Mouse (Mus musculus) intestine, postnatal 0 days (tissue): ENCODE data around the gene Nek11. TPM values are rescaled to one million over a fixed set of nuclear protein-coding genes. Genes with fewer than 3 reads are reported as not detected.

ENCODE experiments used
- ATAC-seq: fragments of 200-750 bp; cut with Nextera tagmentation; 2 replicates; pipeline ENCODE4 v1.8.0; 2017; ENCODE audit warnings: mild to moderate bottlenecking, moderate TSS enrichment, moderate library complexity
- H3K27ac ChIP-seq: fragments of 300-500 bp; sonication (generic); 2 replicates; pipeline ENCODE4 v1.5.1; 2014; ENCODE audit warnings: mild to moderate bottlenecking, low read depth, low read length, moderate library complexity
- H3K27me3 ChIP-seq: fragments of 300-500 bp; sonication (generic); replicated peaks from 2 replicates; pipeline ENCODE4 v1.6.1; 2014; ENCODE audit warnings: low read length, mixed read lengths; ENCODE audit not compliant: control insufficient read depth, insufficient read depth
- H3K36me3 ChIP-seq: fragments of 300-500 bp; sonication (generic); 2 replicates; pipeline ENCODE4 v1.6.1; 2014; ENCODE audit warnings: mild to moderate bottlenecking, moderate library complexity; ENCODE audit not compliant: control insufficient read depth, insufficient read depth
- H3K4me1 ChIP-seq: fragments of 300-500 bp; sonication (generic); replicated peaks from 2 replicates; pipeline ENCODE4 v1.6.1; 2014; ENCODE audit warnings: antibody characterized with exemption, low read length, mixed read lengths; ENCODE audit not compliant: control insufficient read depth, insufficient read depth
- H3K4me2 ChIP-seq: fragments of 300-500 bp; sonication (generic); replicated peaks from 2 replicates; pipeline ENCODE4 v1.6.1; 2014; ENCODE audit warnings: low read depth, mild to moderate bottlenecking, moderate library complexity
- H3K4me3 ChIP-seq: fragments of 300-500 bp; sonication (generic); 2 replicates; pipeline ENCODE4 v1.5.1; 2014; ENCODE audit warnings: low read depth, low read length
- H3K9ac ChIP-seq: fragments of 300-500 bp; sonication (generic); 2 replicates; pipeline ENCODE4 v1.6.1; 2014; ENCODE audit warnings: mild to moderate bottlenecking, low read depth, low read length
- H3K9me3 ChIP-seq: fragments of 300-500 bp; sonication (generic); 2 replicates; pipeline ENCODE4 v1.6.1; 2016; ENCODE audit warnings: mixed run types; ENCODE audit not compliant: control insufficient read depth
- CTCF ChIP-seq: sonication (generic); IDR thresholded peaks from 2 replicates; pipeline ENCODE4 v1.5.1; 2016; ENCODE audit warnings: low read depth, mild to moderate bottlenecking, control low read depth, antibody characterized with exemption, moderate library complexity
- WGBS: fragments of 180-500 bp; shearing (Covaris S2); extraction: QIAGEN DNeasy Blood & Tissue Kit; methylation state at CpG from one replicate; pipeline ENCODE4 v1.1.7; 2014; 5-methylcytosine and 5-hydroxymethylcytosine counted together
- polyA plus RNA-seq: library from polyadenylated mRNA; unstranded; fragments of >200 nt; fragmentation: Nextera tagmentation; extraction: Ambion mirVana; gene quantifications from 2 replicates; pipeline ENCODE4 v1.2.1, GENCODE M21; 2015

Nek11 gene
- polyA plus RNA-seq, 1 experiment from 2014 or later = 0.08 TPM

GRCm38 (mm10) chr9:105366199-105366598 is 29.1 kb downstream of the Nek11 start:
- no peak overlapping the region for H3K4me3 ChIP-seq
- WGBS = 90% methylated on average over 4 of the region's 4 CpGs
- no peaks in the 10 kb centered on the region for H3K4me1 ChIP-seq
- H3K27me3 ChIP-seq = no peaks in the 10 kb centered on the region
- H3K9ac ChIP-seq = no peak overlapping the region
- TF ChIP-seq CTCF = no peak
- no peaks in the 10 kb centered on the region for H3K9me3 ChIP-seq
- no peak for ATAC-seq
- H3K36me3 ChIP-seq = no peaks in the 10 kb centered on the region
- H3K4me2 ChIP-seq = no peak overlapping the region
- no peak overlapping the region for H3K27ac ChIP-seq

GRCm38 (mm10) chr9:105363520-105364231 is 31.6 kb downstream of the Nek11 start:
- Histone ChIP-seq H3K4me2 (no peak overlapping the region), H3K9me3 (no peaks in the 10 kb centered on the region), H3K27ac (no peak overlapping the region), H3K27me3 (no peaks in the 10 kb centered on the region), H3K36me3 (no peaks in the 10 kb centered on the region), H3K4me3 (no peak overlapping the region), H3K4me1 (no peaks in the 10 kb centered on the region), H3K9ac (no peak overlapping the region)
- 82% methylated on average over 5 of the region's 5 CpGs for WGBS
- no peak for ATAC-seq
- TF ChIP-seq CTCF = no peak

- no peak for TF ChIP-seq CTCF
- no peak for ATAC-seq
Observed at GRCm38 (mm10) chr9:105362181-105362580, 33.1 kb downstream of the Nek11 start.

GRCm38 (mm10) chr9:105349034-105349433 is 46.3 kb downstream of the Nek11 start:
- WGBS = 81% methylated on average over 5 of the region's 5 CpGs
- H3K36me3 ChIP-seq = no peaks in the 10 kb centered on the region
- no peak overlapping the region for H3K4me3 ChIP-seq
- TF ChIP-seq CTCF = no peak
- ATAC-seq = no peak
- no peak overlapping the region for H3K27ac ChIP-seq
- no peaks in the 10 kb centered on the region for H3K27me3 ChIP-seq
- H3K9me3 ChIP-seq = no peaks in the 10 kb centered on the region
- no peak overlapping the region for H3K4me2 ChIP-seq
- no peaks in the 10 kb centered on the region for H3K4me1 ChIP-seq
- H3K9ac ChIP-seq = no peak overlapping the region

More at GRCm38 (mm10) chr9:105362181-105362580, 33.1 kb downstream of the Nek11 start:
- H3K4me3 ChIP-seq = no peak overlapping the region
- no peaks in the 10 kb centered on the region for H3K27me3 ChIP-seq
- WGBS = 80% methylated on average over 2 of the region's 2 CpGs
- H3K9me3 ChIP-seq = no peaks in the 10 kb centered on the region
- H3K27ac ChIP-seq = no peak overlapping the region
- no peak overlapping the region for H3K9ac ChIP-seq
- no peak overlapping the region for H3K4me2 ChIP-seq
- H3K36me3 ChIP-seq = no peaks in the 10 kb centered on the region
- H3K4me1 ChIP-seq = no peaks in the 10 kb centered on the region

GRCm38 (mm10) chr9:105348242-105349031 is 46.9 kb downstream of the Nek11 start:
- Histone ChIP-seq H3K36me3 (no peaks in the 10 kb centered on the region), H3K27ac (no peak overlapping the region), H3K4me1 (no peaks in the 10 kb centered on the region), H3K9ac (no peak overlapping the region), H3K4me2 (no peak overlapping the region), H3K27me3 (no peaks in the 10 kb centered on the region), H3K9me3 (no peaks in the 10 kb centered on the region), H3K4me3 (no peak overlapping the region)
- 72% methylated on average over 10 of the region's 10 CpGs for WGBS
- TF ChIP-seq CTCF = no peak
- ATAC-seq = no peak

- WGBS = 60% methylated on average over 10 of the region's 10 CpGs
- TF ChIP-seq CTCF = no peak
Observed at GRCm38 (mm10) chr9:105342994-105343656, 52.2 kb downstream of the Nek11 start.

More at GRCm38 (mm10) chr9:105342994-105343656, 52.2 kb downstream of the Nek11 start:
- Histone ChIP-seq H3K9me3 (no peaks in the 10 kb centered on the region), H3K4me1 (no peaks in the 10 kb centered on the region), H3K4me3 (no peak overlapping the region), H3K36me3 (no peaks in the 10 kb centered on the region), H3K27me3 (no peaks in the 10 kb centered on the region), H3K9ac (no peak overlapping the region), H3K27ac (no peak overlapping the region), H3K4me2 (no peak overlapping the region)
- ATAC-seq = no peak
